Mouse (Mus musculus) midbrain, embryonic 15.5 days (tissue): ENCODE measurements at regions not wholly inside any gene's neighbourhood (a gene's known extent, or its start where the extent isn't known, plus 50 kb on each side); places are given as distances from the start of the nearest gene placed in this dataset.

Experiments used
- ATAC-seq: fragments of 200-750 bp; cut with Nextera tagmentation; replicated peaks from 2 replicates; pipeline ENCODE4 v1.8.0; 2017; ENCODE audit warnings: moderate TSS enrichment
- H3K27ac ChIP-seq: fragments of 300-500 bp; sonication (generic); 2 replicates; pipeline ENCODE4 v1.5.1; 2015; ENCODE audit warnings: mild to moderate bottlenecking, inconsistent platforms
- H3K27me3 ChIP-seq: fragments of 300-500 bp; sonication (generic); replicated peaks from 2 replicates; pipeline ENCODE4 v1.6.1; 2015; ENCODE audit warnings: inconsistent platforms
- H3K36me3 ChIP-seq: fragments of 300-500 bp; sonication (generic); replicated peaks from 2 replicates; pipeline ENCODE4 v1.6.1; 2015; ENCODE audit warnings: inconsistent platforms
- H3K4me1 ChIP-seq: fragments of 300-500 bp; sonication (generic); 2 replicates; pipeline ENCODE4 v1.6.1; 2015; ENCODE audit warnings: inconsistent platforms
- H3K4me2 ChIP-seq: fragments of 300-500 bp; sonication (generic); 2 replicates; pipeline ENCODE4 v1.6.1; 2015; ENCODE audit warnings: inconsistent platforms, mild to moderate bottlenecking, moderate library complexity
- H3K4me3 ChIP-seq: fragments of 300-500 bp; sonication (generic); 2 replicates; pipeline ENCODE4 v1.5.1; 2015; ENCODE audit warnings: mild to moderate bottlenecking, inconsistent platforms
- H3K9ac ChIP-seq: fragments of 300-500 bp; sonication (generic); 2 replicates; pipeline ENCODE4 v1.6.1; 2015; ENCODE audit warnings: mild to moderate bottlenecking, inconsistent platforms
- H3K9me3 ChIP-seq: fragments of 300-500 bp; sonication (generic); 2 replicates; pipeline ENCODE4 v1.6.1; 2016; ENCODE audit warnings: inconsistent platforms
- WGBS: fragments of 180-500 bp; shearing (Covaris S2); methylation state at CpG from one replicate; pipeline ENCODE4 v1.1.7; 2015; ENCODE audit warnings: mixed read lengths; 5-methylcytosine and 5-hydroxymethylcytosine counted together

GRCm38 (mm10) chr10:122616385-122616784 lies 62.2 kb upstream of the Ppm1h start:
- Histone ChIP-seq H3K9me3 (no peaks in the 10 kb centered on the region), H3K9ac (no peak overlapping the region), H3K27me3 (no peaks in the 10 kb centered on the region), H3K4me1 (0 out of 2 replicates have a peak, but pooled peaks cover 2% of the 10 kb centered on the region), H3K4me2 (no peak overlapping the region), H3K4me3 (no peak overlapping the region), H3K36me3 (no peaks in the 10 kb centered on the region), H3K27ac (no peak overlapping the region)
- 62% methylated on average over 6 of the region's 6 CpGs for WGBS
- no peak for ATAC-seq

DNA sequence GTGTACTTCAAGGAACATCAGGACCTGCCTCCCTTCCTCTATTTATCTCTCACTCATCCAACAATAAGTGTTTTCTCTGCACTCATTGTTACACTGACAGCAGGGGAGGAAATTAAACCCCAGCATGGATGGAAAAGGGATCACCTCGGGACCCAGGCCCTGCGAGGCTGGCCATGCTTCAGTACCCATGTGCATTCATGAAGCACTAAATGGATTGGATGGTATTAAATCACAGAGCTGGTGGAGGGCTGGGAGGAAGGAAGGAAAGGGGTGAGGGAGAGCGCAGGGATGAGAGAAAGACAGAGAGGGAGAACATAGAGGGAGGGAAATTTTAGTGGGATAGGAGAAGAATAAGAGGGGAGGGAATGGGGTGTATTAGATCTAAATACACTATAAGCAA lies 59.7 kb upstream of the Ppm1h start:
- Histone ChIP-seq H3K9ac (no peak overlapping the region), H3K4me1 (0 out of 2 replicates have a peak, but pooled peaks cover 2% of the 10 kb centered on the region), H3K4me2 (no peak overlapping the region), H3K27ac (no peak overlapping the region), H3K9me3 (no peaks in the 10 kb centered on the region), H3K36me3 (no peaks in the 10 kb centered on the region), H3K27me3 (no peaks in the 10 kb centered on the region), H3K4me3 (no peak overlapping the region)
- ATAC-seq: no peak
- 16% methylated on average over 3 of the region's 3 CpGs for WGBS

DNA sequence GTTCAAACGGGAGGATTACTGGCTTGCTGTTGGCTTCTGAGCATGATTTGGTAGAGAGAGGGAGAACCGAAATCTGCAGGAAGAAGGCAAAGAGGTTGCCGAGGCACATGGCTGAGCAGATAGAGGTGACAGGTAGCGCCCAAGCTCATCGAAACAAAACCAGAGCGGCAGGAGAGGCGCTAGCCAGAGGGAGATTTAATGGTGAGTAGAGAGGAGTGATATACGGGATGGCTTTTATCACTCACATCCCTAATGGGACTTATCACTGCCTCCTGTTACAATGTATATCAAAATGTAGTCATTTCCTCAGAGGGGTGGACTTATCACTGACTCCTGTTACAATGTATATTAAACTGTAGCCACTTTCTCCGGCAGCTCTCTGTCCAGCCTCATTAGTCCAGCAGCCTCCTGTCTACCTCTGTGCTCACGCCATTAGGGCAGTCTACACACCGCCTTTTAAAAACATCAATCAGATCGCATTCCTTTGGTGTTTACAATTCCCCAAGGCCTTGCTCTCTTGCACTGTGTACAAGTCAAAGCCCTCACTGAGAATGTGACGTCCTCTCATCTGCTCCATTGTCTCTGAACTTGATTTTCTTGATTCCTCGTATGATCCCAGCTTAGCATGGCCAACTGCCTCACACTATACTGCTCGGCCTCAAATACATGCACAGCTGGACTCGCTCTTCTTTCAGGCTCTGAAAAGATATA lies 59.0 kb upstream of the Ppm1h start:
- WGBS: 58% methylated on average over 16 of the region's 16 CpGs
- H3K36me3 ChIP-seq: no peaks in the 10 kb centered on the region
- ATAC-seq: no peak

More for the DNA sequence above, 59.0 kb upstream of the Ppm1h start:
- Histone ChIP-seq H3K27me3 (no peaks in the 10 kb centered on the region), H3K4me3 (no peak overlapping the region), H3K4me2 (no peak overlapping the region), H3K27ac (no peak overlapping the region), H3K9me3 (no peaks in the 10 kb centered on the region), H3K9ac (no peak overlapping the region), H3K4me1 (0 out of 2 replicates have a peak, but pooled peaks cover 2% of the 10 kb centered on the region)
